Mouse (Mus musculus): ENCODE measurements at regions not wholly inside any gene's neighbourhood (a gene's known extent, or its start where the extent isn't known, plus 50 kb on each side); places are given as distances from the start of the nearest gene placed in this dataset.

DNA sequence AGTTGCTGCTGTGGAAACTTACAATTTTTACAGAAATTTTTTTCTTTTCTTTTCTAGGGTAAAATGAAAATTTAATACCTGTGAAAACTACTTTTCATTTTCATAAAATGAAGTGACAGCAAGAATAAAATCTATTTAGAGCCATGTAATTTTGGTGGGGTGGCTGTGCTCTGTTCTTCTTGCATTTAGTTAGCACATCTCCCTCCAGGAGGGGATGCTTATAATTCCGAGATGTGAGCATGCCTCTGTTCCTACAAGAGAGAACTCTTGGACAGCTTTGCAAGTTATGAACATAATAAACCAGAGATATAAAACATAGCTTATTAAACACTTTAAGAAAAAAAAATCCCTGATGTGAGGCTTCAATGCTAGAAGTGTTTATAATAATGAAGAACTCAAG is 313.9 kb upstream of the Dph6 start:
- DNase-seq (ENCODE audit: low spot score in 2 of 2), result no peak

DNA sequence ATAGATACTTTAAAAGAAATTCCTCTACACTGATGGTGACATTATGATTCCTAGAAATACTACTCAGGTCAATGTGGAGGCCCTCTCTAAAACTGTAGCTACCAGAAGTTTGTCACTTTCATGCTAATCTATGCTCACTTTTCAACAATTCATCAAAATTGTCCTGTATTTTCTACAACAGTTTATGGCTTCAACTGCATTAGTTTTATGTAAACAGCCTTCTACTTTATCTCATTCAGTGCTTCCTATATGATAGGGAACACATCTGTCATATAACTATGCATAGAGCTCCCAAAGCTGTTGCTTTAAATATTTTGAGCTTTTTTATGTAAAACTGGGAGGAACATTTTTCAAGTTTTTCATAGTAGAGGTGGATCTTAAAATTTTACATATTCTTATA is 338.7 kb upstream of the Dph6 start:
- DNase-seq (ENCODE audit: low spot score in 2 of 2), result no peak

DNA sequence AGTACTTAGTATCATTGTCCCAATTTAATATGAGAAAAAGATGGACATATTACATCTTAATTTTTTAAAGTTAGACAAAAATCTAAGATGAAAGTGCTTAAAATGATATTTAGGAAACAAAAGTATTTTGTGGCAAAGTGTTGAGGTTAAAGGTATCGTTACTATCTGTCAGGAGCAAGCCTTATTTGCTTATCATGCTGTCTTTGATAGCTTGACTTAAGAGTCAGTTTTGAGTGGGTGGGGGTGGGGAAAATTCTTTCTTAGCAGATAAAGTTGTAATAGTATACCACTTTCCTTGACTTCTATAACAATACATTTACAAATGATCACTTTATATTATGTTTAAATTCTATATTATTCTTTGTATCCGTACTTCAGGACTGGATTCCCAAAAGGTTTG is 339.1 kb upstream of the Dph6 start:
- no peak for DNase-seq (ENCODE audit: low spot score in 2 of 2)

DNA sequence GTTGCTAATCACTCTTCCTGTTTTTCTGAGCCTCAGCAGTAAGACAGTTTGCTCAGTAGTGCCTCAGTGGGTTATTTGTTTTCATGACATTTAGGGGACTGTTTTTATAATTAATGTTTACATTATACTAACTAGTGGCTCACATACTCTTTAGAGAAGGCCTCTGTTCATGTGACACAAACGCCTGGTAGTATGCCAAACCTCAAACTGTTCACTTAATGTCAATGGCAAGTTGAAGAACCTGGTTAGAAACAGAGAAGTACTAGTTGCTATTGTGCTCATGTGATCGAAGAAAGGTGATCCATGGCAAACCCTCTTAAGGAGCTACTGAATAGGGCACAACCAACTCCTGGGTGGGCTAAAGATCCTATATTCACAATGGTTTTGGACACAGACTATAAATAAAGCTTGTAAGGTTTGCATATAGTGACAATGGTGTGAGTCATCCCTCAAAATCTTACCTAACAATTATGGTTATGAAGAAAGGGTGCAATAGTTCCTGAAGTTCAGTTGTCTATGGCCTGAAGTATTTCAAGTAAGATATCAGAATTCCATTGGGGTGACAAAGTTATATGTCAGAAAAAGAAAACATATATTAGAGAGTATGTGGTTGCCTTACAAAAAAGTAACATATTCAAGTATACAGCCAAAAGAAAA is 340.1 kb upstream of the Dph6 start:
- no peak for DNase-seq (ENCODE audit: low spot score in 2 of 2)

DNA sequence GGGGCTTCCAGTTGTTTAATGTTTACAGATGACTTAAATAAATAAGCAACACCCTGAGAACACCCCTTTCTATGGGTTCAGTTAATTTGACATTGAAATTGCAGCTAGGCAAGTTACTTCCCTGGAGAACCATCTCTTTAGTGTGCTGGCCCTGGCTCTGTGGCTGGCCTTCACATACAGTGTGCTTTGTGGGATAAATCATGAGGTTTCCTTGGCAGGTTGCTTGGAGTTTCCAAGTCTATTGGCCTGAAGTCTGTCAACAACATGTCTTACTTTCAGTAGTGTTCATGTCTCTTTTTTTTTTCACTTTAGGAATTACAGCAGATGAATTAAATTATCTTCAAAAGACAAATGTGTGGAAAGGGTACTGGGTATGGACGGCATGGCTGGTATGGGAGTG is 359.2 kb upstream of the Dph6 start:
- DNase-seq (ENCODE audit: low spot score in 2 of 2), result no peak

DNA sequence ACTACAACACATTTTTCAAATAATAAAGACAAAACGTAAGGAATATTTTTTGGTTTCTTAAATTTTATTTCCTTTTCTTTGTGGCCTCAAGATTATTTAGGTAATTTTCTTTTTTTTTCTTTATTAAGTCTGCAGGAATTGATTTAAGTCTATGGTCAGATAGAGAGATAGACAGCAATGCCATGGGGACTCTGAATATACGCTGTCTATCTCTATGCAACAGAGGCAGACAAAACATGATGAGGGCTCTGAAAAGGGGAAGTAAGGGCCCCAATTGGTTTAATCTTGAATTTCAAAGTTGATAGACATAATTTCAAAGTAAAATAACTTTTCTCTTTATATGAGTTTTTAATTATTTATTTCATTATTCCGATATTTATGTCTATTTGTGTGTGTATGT is 372.0 kb upstream of the Dph6 start:
- DNase-seq (ENCODE audit: low spot score in 2 of 2), result no peak

DNA sequence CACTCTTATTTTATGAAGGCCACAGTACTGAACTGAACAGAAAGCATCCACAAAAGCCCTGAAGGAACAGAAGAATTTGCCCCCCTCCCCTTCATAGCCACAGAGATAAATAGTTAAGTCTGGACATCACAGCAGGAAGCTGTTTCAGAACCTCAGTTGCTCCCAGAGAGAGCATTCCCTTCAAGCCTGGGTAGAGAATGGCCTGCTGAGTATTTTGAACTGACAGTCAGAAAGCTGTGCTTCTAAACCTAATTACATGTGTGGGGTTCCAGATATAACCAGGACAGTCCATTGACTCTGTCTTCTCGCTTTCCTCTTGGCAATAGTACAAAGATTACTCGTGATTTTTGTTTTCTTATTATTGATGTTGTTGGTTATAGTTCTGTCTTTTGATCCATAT is 376.4 kb upstream of the Dph6 start:
- no peak for DNase-seq (ENCODE audit: low spot score in 2 of 2)

DNA sequence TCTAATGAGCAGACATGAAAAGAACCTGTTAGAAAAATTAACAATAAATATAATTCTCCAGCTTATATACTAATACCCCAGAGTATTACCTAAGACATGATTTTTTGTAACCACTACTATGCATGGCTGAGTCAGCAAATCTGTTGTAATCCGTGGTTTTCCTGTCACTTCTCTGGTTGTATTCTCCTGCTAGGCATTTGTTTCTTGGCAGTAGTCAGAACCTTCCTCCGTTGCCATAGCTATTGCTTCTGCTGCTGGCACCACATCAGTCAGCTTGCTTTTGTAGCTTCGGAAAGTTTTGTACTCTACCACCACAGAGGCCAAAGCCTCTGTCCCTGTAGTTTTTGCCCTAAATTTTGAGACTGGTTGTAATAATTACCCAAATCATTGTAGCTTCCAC is 381.4 kb upstream of the Dph6 start:
- no peak for DNase-seq (ENCODE audit: low spot score in 2 of 2)

DNA sequence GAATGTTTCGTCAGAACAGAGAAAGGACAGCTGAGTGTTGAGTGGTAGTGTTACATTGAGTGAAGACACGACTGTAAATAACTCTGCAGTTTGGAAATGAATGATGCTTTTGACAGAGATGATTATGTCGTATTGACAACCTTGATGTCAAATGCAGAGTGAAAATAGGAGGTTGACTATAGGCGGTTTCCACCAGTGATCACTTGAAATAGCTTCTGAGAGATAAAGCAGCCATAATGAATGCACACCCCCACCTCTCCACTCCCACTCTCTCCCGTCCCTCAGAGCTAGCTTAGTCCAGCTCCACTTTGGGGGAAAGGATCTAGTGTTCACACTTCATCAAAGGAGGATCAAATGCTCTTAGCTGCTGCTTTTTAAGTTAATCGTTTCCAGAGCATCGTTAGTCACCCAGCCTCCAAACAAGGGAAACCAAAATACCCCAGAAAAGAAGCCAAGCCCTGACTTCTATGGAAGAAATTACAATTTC is 387.6 kb upstream of the Dph6 start:
- DNase-seq (ENCODE audit: low spot score in 2 of 2), result no peak

DNA sequence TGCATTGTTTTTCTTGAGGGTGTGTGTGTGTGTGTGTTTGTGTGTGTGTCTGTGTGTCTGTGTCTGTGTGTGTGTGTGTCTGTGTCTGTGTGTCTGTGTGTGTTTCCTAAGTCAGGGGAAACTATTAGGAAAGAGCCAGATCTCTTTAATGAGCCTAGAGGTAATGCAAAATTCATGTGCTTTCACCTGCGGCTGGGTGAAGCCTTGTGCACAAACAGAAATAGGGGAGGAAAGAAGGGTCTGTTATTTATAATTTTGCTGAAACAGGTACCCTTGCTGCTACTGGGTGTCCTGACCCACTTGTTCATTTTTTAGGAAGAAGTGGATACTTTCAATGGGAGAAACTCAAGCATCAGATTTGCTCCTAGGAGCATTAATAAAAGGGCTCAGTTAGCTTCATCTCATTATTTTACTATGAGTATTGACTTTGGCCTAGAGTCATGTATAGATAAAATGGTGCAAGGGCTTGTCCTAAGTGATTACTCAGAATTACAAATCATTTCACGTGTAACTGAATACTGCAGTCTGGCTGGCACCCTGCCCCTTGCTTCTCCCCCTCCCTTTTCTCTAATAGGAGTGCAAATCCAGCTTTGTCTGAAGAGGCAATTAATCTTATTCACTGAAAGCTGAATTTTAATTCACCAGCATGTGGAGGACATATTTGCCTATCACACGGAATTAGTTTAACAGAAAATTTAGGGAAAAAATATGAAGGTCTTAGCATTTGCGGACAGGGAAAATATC is 401.7 kb upstream of the Dph6 start:
- DNase-seq (ENCODE audit: low spot score in 2 of 2), result no peak

DNA sequence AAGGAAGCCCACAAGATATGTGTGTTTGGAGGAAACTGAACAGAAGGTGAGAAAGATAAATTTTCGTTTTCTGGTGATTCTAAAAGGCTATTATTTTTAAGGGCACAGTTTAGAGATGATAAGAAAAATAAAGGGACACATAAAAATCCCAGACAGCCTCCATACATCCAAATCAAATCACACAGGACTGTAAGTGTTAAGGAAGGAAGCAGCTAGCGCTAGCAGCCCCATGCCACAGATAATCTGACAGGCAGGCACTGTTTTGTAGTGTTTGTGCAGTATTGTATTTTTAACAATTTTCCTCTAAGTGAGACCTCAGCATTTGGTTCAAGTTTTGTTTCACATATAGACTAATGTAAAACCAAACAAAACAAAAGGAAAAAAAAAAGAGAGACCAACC is 402.4 kb upstream of the Dph6 start:
- no peak for DNase-seq (ENCODE audit: low spot score in 2 of 2)

DNA sequence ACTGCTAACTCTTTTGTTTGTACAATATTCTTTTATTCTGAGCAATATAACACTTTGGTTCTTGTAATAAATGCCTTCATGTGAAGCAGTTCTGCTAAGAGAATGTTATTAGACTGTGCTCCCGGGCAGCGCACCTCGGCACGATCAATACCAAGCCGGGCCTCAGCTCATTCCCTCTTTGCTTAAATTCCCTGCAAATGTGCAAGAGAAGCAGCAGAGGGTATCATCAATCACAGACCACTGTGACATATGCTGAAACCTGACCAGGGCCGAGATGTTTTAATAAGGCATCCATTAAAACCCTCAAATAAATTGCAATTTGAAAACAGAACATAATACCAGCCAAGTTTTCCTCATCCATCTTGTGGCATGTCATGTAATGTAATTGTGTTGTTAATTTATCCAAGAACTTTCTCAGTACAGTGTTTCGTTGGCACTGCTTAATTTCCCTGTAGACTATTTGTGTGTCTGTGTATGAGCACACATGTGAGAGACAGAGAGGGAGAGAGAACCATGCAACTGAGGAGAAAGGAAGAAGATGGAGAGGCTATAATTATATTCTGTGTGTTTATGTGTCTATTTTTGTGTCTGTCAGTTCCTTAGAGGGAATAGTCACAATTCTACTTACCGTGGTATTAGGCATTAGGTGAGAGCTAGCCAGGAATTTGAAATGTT is 412.9 kb upstream of the Dph6 start:
- DNase-seq (ENCODE audit: low spot score in 2 of 2), result no peak

DNA sequence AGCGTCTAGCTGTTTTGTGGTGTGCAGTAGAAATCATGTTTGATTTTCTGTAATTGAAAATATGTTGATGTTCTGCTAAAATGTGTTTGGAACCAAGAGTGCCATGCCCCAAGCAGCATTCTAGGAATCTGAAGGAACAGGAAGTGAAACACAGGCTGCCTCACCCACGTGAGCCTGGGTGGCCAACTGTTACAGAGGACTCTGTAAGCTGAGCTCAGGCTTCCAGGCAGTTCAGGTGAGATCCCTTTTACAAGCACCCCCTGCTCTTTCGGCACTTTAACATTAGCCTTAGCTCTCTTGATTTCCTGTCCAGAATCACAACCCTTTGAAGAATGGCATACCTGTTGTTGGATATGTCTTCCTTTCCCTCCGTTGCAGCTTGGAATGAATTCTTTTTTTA is 414.9 kb upstream of the Dph6 start:
- DNase-seq (ENCODE audit: low spot score in 2 of 2), result no peak

DNA sequence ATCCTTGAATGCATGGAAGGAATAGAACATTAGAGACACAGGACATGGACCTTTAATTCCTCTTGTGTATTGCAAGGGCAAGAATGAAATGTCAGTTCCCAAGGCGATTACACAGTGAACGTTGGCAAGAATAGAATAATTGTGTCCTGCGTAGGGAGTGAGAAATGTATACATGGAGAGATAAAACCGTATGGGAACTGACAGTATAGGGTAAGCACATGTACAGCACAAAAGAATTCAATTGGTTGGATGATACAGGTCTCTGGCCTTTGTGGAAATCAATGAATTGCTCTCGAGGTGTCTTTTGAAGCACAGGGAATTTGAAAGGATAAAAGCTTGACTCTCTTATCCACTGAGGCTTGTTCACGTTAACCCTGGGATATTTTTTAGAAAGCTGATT is 415.4 kb upstream of the Dph6 start:
- DNase-seq (ENCODE audit: low spot score in 2 of 2), result no peak

DNA sequence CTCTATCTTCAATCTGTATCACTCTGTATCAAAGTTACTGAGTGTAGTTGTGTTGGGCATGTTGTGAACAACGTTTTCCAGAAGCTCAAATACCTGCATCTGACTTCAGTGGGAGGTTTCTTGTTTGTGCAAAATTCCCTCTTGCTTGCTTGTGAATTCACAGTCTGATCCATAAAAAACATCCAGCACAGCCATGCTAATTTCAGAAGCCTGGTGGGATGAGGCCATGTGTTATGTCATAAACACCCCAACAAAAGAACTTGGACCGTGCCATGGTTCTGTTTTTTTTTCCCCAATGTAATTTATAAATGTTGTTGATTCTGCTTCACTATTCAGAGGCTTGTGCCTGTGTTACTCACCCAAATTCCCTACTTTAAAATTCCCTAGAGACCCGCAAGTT is 415.9 kb upstream of the Dph6 start:
- no peak for DNase-seq (ENCODE audit: low spot score in 2 of 2)

DNA sequence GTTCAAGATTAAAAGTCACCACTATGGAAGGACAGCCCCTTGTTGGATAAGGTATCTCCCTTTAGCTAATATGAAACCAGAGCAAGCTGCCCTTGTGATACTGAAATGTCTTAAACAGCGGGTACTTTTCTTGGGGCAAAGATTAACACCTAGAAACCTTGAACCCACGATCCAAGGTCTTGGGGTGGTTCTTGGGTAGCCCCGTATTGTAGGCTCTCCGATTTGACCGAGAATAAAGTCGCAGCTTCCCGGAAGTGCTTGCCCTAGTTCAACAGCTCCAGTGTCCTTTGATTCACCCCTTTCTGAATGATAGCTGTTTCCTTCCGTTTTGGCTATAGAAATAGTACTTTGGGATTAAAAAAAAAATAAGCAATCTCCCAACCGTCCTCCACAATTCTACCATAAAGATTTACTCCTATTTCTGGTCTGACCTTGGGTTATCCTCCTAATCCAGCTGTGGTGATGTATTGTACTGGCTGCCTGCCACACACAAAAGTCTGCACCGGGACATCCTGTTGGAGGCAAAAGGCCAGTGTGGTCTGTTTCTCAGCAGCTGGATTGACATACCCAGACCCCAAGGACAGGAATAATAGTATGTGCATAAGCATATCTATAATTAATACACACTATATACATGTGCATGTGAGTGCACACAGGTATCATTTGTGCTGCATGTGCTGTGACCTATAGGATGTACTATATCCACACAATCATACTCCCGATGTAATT is 427.0 kb upstream of the Dph6 start:
- DNase-seq (ENCODE audit: low spot score in 2 of 2), result no peak

DNA sequence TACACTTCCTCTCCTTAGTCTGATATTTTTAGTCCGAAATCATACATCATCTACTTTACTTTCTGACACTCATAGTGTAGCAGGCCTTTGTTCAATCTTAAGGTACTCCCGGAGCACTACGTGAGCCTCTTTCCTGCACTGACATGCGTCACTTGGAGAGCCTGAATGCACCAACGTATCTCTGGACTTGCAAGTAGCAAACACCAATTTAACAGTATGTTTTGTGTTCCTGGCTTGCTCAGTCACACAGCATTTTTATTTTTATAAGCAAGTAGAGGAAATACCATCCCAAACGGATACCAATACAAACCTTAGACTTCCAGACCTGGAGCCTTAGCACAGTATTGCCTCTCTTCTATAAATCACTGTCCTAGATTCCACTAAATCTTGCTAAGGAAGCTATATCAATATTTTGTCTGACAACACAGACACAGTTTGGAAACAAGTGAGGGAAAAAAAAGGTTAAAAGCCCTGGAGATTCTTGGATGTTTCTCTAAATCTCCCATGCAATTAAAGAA is 427.6 kb upstream of the Dph6 start:
- no peak for DNase-seq (ENCODE audit: low spot score in 2 of 2)

DNA sequence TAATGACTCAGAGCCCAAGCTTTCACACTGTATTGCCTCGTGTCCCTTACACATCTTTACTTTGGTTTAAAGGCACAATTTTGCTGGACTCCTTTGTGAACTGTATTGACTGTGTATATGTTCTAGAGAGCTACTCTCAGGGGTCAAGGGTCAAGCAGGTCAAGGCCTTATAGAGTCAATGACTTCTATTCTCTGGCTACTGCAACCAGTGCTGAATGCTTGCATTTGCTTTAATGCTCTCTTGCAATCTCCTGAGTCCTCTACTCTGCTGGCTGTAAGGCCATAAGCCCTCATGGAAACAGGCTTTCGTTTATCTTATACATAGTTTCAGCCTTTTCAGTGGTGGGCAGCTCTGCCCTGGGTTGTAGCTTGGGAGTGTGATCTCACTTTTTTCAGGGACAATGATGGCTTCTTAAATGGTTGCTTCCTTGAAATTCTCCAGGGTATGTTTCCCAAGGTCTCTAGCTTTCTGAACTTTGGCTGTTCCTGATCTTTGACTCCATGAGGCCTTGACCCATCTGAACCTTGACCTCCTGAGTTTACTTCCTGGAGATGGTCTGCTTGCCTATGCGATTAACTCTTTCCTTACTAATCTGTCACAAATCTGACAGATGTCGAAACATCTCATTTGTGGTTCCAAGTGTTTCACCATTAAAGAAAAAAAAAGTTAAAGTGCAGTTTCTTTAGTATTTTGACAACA is 433.8 kb upstream of the Dph6 start:
- no peak for DNase-seq (ENCODE audit: low spot score in 2 of 2)

DNA sequence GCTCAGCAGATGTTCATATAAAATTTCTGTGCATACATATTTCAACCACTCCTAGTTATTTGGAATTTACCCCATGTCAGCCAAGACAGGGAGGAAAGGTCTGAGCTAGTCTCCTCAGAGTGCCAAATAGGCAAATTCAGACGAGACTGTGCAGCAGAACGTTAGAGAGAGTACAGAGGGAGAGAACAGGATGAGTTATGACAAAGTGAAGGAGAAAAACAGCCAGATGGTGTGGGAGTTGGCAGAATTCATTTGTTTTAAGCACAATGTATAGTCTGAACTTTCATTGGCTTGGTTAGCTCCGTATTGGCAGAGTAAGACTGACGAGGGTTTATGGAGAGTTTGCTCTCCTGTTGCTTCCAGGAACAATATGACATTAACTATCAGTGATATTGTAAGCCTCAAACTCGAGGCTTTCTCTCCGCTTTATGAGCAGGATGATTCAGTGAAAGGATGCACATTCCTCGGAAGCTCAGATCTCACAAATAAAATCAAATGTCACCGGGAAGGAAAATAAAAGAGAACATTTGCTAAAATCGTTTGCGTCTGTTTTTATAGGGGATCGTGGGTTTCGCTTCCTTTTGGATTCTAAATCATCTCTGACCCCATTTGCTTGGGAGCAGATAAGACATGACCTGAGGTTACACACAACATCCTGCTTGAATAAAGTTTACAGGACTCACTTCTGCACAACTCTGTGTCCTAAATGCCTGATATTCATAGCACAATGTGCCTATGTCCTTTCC is 435.8 kb upstream of the Dph6 start:
- no peak for DNase-seq (ENCODE audit: low spot score in 2 of 2)

DNA sequence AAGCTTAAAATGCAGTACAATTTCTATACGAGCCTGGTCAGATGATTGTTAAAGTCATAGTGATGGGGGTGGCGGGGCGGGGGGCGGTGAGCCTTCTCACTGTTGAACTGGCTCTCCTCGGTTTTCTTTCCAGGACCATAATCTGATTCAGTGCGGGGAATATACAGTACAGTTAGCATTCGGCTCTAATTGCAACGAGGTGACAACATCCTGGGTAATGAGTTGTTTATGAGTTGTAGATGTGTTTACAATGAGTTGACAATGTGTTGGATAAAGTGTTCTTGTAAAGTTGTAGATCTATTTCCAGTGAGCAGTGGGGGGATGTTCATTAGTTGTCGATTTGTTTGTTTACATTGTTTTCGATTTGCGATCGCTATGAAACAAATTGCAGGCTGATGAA is 440.6 kb upstream of the Dph6 start:
- no peak for DNase-seq (ENCODE audit: low spot score in 2 of 2)

DNA sequence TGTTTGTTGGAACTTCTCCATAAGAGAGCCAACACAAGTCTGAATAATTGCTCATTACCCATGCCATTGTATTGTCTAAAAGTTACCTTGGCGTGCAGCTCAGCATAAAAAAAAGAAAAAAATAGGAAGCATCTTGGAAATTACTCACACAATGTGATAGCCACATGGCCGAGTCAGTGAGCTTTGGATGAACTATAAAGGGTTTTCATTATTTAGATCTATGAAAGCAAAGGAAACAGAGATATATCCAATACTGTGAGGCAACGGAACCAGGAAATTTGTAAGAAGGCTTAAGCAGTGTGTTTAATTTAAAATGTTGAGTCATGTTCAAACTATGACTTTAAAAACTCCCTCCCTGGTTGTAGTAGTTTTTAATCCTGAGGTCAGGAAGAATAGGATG is 446.7 kb upstream of the Dph6 start:
- DNase-seq (ENCODE audit: low spot score in 2 of 2), result no peak

Measured in spleen, postnatal 10 days (tissue).